Comparison of ENCODE assay signal across 8 mouse cellular contexts in the genomic region with DNA sequence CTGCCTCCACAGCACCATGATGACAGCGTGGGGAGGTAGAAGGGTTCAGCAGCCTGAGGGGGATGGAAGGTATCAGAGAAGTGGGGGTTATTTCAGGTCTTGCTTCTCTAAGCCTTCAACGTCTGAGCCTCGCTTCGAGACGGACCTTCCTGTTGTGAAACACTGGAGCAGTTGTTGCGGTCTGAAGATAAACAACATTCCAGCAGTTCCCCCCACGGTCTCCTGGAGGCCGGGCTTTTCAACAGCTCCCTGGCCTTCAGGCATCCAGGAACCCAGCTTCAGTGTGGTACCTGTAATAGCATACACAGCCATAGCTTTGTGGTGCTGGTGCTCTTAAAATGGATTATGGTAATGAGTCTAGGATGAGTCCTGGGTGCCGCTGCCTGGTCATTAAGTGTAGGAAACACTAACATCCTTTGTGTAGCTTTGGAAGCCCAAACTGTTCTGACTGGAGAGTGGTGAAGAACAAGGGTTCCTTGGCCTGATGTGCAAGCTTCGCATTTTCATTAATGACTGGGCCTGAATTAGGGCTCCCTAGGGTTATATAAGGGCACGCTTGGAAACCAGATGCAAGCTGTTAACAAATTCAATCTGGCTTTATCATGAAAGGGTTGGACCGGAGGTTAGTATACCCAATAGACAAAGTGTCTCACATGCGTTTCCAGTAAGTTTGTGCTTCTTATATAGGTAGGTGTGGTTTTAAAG.
A peak's percentile ranks its signal among the peaks of the same experiment; 100 is the strongest.
DNase-seq lines count a peak whose midpoint lies in the region.

No protein-coding gene starts in this region.

- peak; percentile 14 for DNase-seq in cerebellum, adult 11-12 months
- no peak for DNase-seq in cerebellum, postnatal 36 days
- DNase-seq in right cerebral cortex, adult 18-20 months = peak; percentile 25
- DNase-seq in right cerebral cortex, postnatal 4 days = no peak
- DNase-seq in layer of hippocampus, adult 18-20 months (ENCODE audit: low spot score in 2 of 2) = peak; percentile 25 to 45
- DNase-seq in lung, postnatal 25 days (ENCODE audit: low spot score) = peak; percentile 76
- no peak for DNase-seq in thymus, postnatal 36 days
- DNase-seq in adrenal gland, postnatal 25 days = no peak

Comparison
In these comparisons a context has a peak if more than half of its experiments do, and no peak if none do; other contexts are left out.
1. DNase-seq: peak in cerebellum, adult 11-12 months (single experiment), right cerebral cortex, adult 18-20 months (single experiment), layer of hippocampus, adult 18-20 months (2 of 2) and lung, postnatal 25 days (single experiment); none in cerebellum, postnatal 36 days (0 of 2), right cerebral cortex, postnatal 4 days (single experiment), thymus, postnatal 36 days (0 of 2) and adrenal gland, postnatal 25 days (single experiment).